Mouse (Mus musculus): Measurements from ENCODE around the gene Ylpm1. TPM values are rescaled to one million over a fixed set of nuclear protein-coding genes. Genes with fewer than 3 reads are reported as not detected.

The Ylpm1 gene
- 100 to 1,000 TPM in 1 of 2 experiments, 10 to 100 TPM in 1; 93.4 to 107 TPM for total RNA-seq (2023)

GRCm38 (mm10) chr12:84996083-84996496 is at the start of gene Ylpm1:
Gene Ylpm1, plus strand, starts transcription at chr12:84996321.

GRCm38 (mm10) chr12:84970428-84971096 is 25.6 kb upstream of the Ylpm1 start, which contains the start of the genes Fcf1 and Arel1:
Gene Fcf1, plus strand, starts transcription at chr12:84970897.
Gene Arel1, minus strand, starts transcription at chr12:84970900.

GRCm38 (mm10) chr12:85110698-85111592 is 114.8 kb downstream of the Ylpm1 start, which contains the start of the genes Prox2 and Dlst:
Gene Prox2, minus strand, starts transcription at chr12:85110759.
Gene Dlst, plus strand, starts transcription at chr12:85110833.

Other genes with a start within 250 kb of the Ylpm1 start
- gene Npc2, start 223.2 kb upstream of the Ylpm1 start, total RNA-seq (2023): 10 to 100 TPM; 47.3 to 49.4 TPM
- 10 to 100 TPM; 56.2 to 59.4 TPM for gene Isca2, start 223.1 kb upstream of the Ylpm1 start, total RNA-seq (2023)
- not detected for gene Ltbp2, start 119.8 kb upstream of the Ylpm1 start, total RNA-seq (2023)
- gene Fcf1, start 25.4 kb upstream of the Ylpm1 start, total RNA-seq (2023): 10 to 100 TPM; 89.7 to 90.9 TPM
- 10 to 100 TPM; 51.1 to 51.7 TPM for gene Arel1, start 25.4 kb upstream of the Ylpm1 start, total RNA-seq (2023)
- 1 to 10 TPM; 4.7 to 5.9 TPM for gene Prox2, start 114.4 kb downstream of the Ylpm1 start, total RNA-seq (2023)
- 100 to 1,000 TPM; 219 to 231 TPM for gene Dlst, start 114.5 kb downstream of the Ylpm1 start, total RNA-seq (2023)
- 1 to 10 TPM; 1.1 to 2.0 TPM for gene Rps6kl1, start 154.9 kb downstream of the Ylpm1 start, total RNA-seq (2023)
- gene Pgf, start 181.5 kb downstream of the Ylpm1 start, total RNA-seq (2023): not detected
- gene Eif2b2, start 223.2 kb downstream of the Ylpm1 start, total RNA-seq (2023): 100 to 1,000 TPM in 1 of 2 experiments, 10 to 100 TPM in 1; 86.4 to 103 TPM